Mouse (Mus musculus) forebrain, embryonic 13.5 days (tissue): ENCODE measurements around the gene Zpld1. TPM values are rescaled to one million over a fixed set of nuclear protein-coding genes. Genes with fewer than 3 reads are reported as not detected.

ENCODE experiments used
- ATAC-seq: fragments of 200-750 bp; cut with Nextera tagmentation; 2 replicates; pipeline ENCODE4 v1.8.0; 2017
- H3K27ac ChIP-seq: fragments of 300-500 bp; sonication (generic); 2 replicates; pipeline ENCODE4 v1.5.1; 2015; ENCODE audit warnings: inconsistent platforms, mild to moderate bottlenecking, moderate library complexity
- H3K27me3 ChIP-seq: fragments of 300-500 bp; sonication (generic); 2 replicates; pipeline ENCODE4 v1.6.1; 2015; ENCODE audit warnings: mild to moderate bottlenecking, inconsistent platforms
- H3K36me3 ChIP-seq: fragments of 300-500 bp; sonication (generic); 2 replicates; pipeline ENCODE4 v1.6.1; 2015; ENCODE audit warnings: mild to moderate bottlenecking, inconsistent platforms; ENCODE audit not compliant: poor library complexity, severe bottlenecking
- H3K4me1 ChIP-seq: fragments of 300-500 bp; sonication (generic); 2 replicates; pipeline ENCODE4 v1.6.1; 2015; ENCODE audit warnings: inconsistent platforms
- H3K4me2 ChIP-seq: fragments of 300-500 bp; sonication (generic); 2 replicates; pipeline ENCODE4 v1.6.1; 2015; ENCODE audit warnings: inconsistent platforms, mild to moderate bottlenecking, moderate library complexity
- H3K4me3 ChIP-seq: fragments of 300-500 bp; sonication (generic); 2 replicates; pipeline ENCODE4 v1.5.1; 2015; ENCODE audit warnings: mild to moderate bottlenecking, inconsistent platforms
- H3K9ac ChIP-seq: fragments of 300-500 bp; sonication (generic); 2 replicates; pipeline ENCODE4 v1.6.1; 2015; ENCODE audit warnings: mild to moderate bottlenecking, inconsistent platforms
- H3K9me3 ChIP-seq: fragments of 300-500 bp; sonication (generic); replicated peaks from 2 replicates; pipeline ENCODE4 v1.6.1; 2016; ENCODE audit warnings: inconsistent platforms
- WGBS: fragments of 180-500 bp; shearing (Covaris S2); methylation state at CpG from one replicate; pipeline ENCODE4 v1.1.7; 2015; 5-methylcytosine and 5-hydroxymethylcytosine counted together
- polyA plus RNA-seq: library from polyadenylated mRNA; unstranded; fragments of >200 nt; fragmentation: Nextera tagmentation; extraction: Ambion mirVana; gene quantifications from 2 replicates; pipeline ENCODE4 v1.2.1, GENCODE M21; 2015

The Zpld1 gene
- polyA plus RNA-seq, 1 experiment from 2014 or later: 0.36 TPM

DNA sequence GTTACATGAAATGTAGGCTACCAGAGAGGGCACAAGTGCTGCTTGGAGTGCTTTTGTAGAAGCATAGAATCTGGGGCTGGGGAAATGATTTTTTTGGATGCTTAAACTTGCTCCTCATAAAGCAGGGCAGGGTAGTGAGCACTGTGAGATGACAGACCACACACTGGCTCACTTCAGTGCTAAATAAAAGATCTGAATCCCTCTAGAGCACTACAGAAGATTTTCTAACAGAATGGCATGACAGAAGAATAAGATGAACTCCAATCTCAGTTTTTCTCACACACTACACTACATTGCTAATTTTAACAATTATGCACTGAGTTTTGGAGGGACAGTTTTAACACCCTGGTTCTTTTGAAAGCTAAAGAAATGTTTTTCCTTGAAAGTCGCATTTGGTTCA, 93.8 kb downstream of the Zpld1 start:
- Histone ChIP-seq H3K4me3 (no peak overlapping the region), H3K36me3 (no peaks in the 10 kb centered on the region), H3K4me1 (no peaks in the 10 kb centered on the region), H3K4me2 (no peak overlapping the region), H3K9me3 (no peaks in the 10 kb centered on the region), H3K27ac (no peak overlapping the region), H3K27me3 (no peaks in the 10 kb centered on the region), H3K9ac (no peak overlapping the region)
- WGBS: 88% methylated on average over 1 of the region's 1 CpGs
- ATAC-seq: no peak

- no peak overlapping the region for H3K27ac ChIP-seq
- H3K4me3 ChIP-seq: no peak overlapping the region
- no peaks in the 10 kb centered on the region for H3K4me1 ChIP-seq
- no peaks in the 10 kb centered on the region for H3K36me3 ChIP-seq
- no peaks in the 10 kb centered on the region for H3K27me3 ChIP-seq
- no peaks in the 10 kb centered on the region for H3K9me3 ChIP-seq
- 15% methylated on average over 2 of the region's 2 CpGs for WGBS
- H3K9ac ChIP-seq: no peak overlapping the region
- H3K4me2 ChIP-seq: no peak overlapping the region
- peak; percentile 79 for ATAC-seq
Observed at GRCm38 (mm10) chr16:55190397-55190796, 107.4 kb downstream of the Zpld1 start.

DNA sequence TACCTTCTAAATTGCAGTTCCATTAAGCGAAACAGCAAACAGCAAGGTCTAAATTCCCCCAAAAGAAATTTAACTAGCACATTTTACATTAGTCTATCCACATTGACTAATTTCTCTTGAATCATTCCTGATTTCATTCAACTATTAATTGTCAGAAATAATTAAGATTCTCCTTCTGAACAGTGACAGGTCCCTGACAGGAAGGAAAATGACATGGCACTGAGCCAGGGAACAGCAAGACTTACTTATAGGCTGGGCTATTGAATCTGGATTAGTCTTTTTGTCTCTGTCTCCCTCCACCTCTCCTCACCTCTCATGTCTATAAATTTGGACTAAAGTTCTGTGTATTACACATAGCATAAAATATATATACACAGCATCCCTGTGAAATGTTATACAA, 112.4 kb downstream of the Zpld1 start:
- H3K4me3 ChIP-seq: no peak overlapping the region
- ATAC-seq: no peak
- H3K36me3 ChIP-seq: no peaks in the 10 kb centered on the region
- H3K4me1 ChIP-seq: no peaks in the 10 kb centered on the region
- no peak overlapping the region for H3K4me2 ChIP-seq
- 80% methylated on average over 1 of the region's 1 CpGs for WGBS
- H3K27me3 ChIP-seq: no peaks in the 10 kb centered on the region
- H3K9me3 ChIP-seq: no peaks in the 10 kb centered on the region
- no peak overlapping the region for H3K9ac ChIP-seq
- no peak overlapping the region for H3K27ac ChIP-seq
